ENCODE assay signal across 19 mouse cellular contexts in the genomic region with DNA sequence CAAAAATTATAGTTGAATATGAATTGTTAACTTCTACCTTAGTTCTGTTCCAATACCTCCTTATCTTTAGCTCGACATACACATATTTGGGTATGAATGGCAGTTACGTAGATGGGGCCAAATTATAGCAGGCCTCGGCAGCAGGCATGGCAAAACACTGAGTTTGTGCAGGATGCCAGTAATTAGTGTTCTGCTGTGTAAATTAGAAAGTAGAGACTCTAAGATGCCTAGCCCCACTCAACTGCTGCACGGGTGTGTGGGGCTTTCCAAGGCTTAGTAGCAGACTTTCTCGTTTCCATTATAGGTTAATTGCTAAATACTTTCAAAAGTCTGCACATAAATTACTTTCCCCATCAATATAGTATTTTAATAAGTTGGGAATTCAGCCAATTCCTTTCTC.
"Had no signal": no experiment of that assay in that cellular context is flagged by ENCODE, and none has a peak within 500 bp of the region (broad histone marks: within the 10 kb centered on the region; RNA-seq: fewer than 3 reads in every experiment).

No protein-coding gene starts in this region.

- ATAC-seq: midbrain, embryonic 16.5 days had no signal

- H3K27me3 ChIP-seq: midbrain, embryonic 12.5 days; neural tube, embryonic 13.5 days; neural tube, embryonic 15.5 days had no signal

- H3K4me2 ChIP-seq: lung, embryonic 14.5 days; midbrain, embryonic 12.5 days; neural tube, embryonic 13.5 days; neural tube, embryonic 15.5 days had no signal

- H3K9ac ChIP-seq: lung, embryonic 14.5 days; midbrain, embryonic 12.5 days; neural tube, embryonic 13.5 days; neural tube, embryonic 15.5 days had no signal

- H3K9me3 ChIP-seq: midbrain, embryonic 10.5 days; midbrain, embryonic 12.5 days; neural tube, embryonic 13.5 days; neural tube, embryonic 15.5 days had no signal

- H3K27ac ChIP-seq: midbrain, embryonic 10.5 days; midbrain, embryonic 12.5 days; neural tube, embryonic 13.5 days; neural tube, embryonic 15.5 days had no signal

- DNase-seq: lung, adult 18-20 months; lung, embryonic 14.5 days; lung, postnatal 10 days; lung, postnatal 4 days; midbrain, embryonic 14.5 days; retina, postnatal 1 day; right cerebral cortex, adult 18-20 months; right cerebral cortex, postnatal 25 days; right cerebral cortex, postnatal 4 days; spleen, adult 18-20 months; thymus, adult 18-20 months; thymus, postnatal 25 days; thymus, postnatal 4 days had no signal

- H3K4me3 ChIP-seq: midbrain, embryonic 10.5 days; midbrain, embryonic 12.5 days; myocyte; neural tube, embryonic 13.5 days; neural tube, embryonic 15.5 days had no signal

- H3K4me1 ChIP-seq: midbrain, embryonic 10.5 days; midbrain, embryonic 12.5 days; neural tube, embryonic 13.5 days; neural tube, embryonic 15.5 days had no signal

- H3K36me3 ChIP-seq: midbrain, embryonic 10.5 days; midbrain, embryonic 12.5 days; neural tube, embryonic 13.5 days; neural tube, embryonic 15.5 days had no signal
